Mouse (Mus musculus) forebrain, postnatal 0 days (tissue): ENCODE data around the gene Chka. TPM values are rescaled to one million over a fixed set of nuclear protein-coding genes. Genes with fewer than 3 reads are reported as not detected.
A peak's percentile ranks its signal among the peaks of the same experiment; 100 is the strongest.

Experiments
- ATAC-seq: fragments of 200-750 bp; cut with Nextera tagmentation; 2 replicates; pipeline ENCODE4 v1.8.0; 2017; ENCODE audit warnings: mild to moderate bottlenecking, moderate library complexity
- DNase-seq: peaks from one replicate; pipeline ENCODE4 v3.0.0-alpha.2; 2015
- H3K27ac ChIP-seq: fragments of 300-500 bp; sonication (generic); 2 replicates; pipeline ENCODE4 v1.5.1; 2014; ENCODE audit warnings: low read depth, mild to moderate bottlenecking, antibody characterized with exemption, low read length, moderate library complexity, mixed read lengths
- H3K27me3 ChIP-seq: fragments of 300-500 bp; sonication (generic); 2 replicates; pipeline ENCODE4 v1.6.1; 2014; ENCODE audit warnings: mild to moderate bottlenecking, low read length, mixed read lengths; ENCODE audit not compliant: insufficient read depth
- H3K36me3 ChIP-seq: fragments of 300-500 bp; sonication (generic); 2 replicates; pipeline ENCODE4 v1.6.1; 2014; ENCODE audit warnings: mild to moderate bottlenecking, moderate library complexity; ENCODE audit not compliant: insufficient read depth
- H3K4me1 ChIP-seq: fragments of 300-500 bp; sonication (generic); 2 replicates; pipeline ENCODE4 v1.6.1; 2014; ENCODE audit warnings: antibody characterized with exemption; ENCODE audit not compliant: insufficient read depth
- H3K4me2 ChIP-seq: fragments of 300-500 bp; sonication (generic); 2 replicates; pipeline ENCODE4 v1.6.1; 2014; ENCODE audit warnings: low read depth, mild to moderate bottlenecking, moderate library complexity
- H3K4me3 ChIP-seq: fragments of 300-500 bp; sonication (generic); 2 replicates; pipeline ENCODE4 v1.5.1; 2014; ENCODE audit warnings: low read depth, low read length, mixed read lengths
- H3K9ac ChIP-seq: fragments of 300-500 bp; sonication (generic); 2 replicates; pipeline ENCODE4 v1.6.1; 2014; ENCODE audit warnings: mild to moderate bottlenecking
- H3K9me3 ChIP-seq: fragments of 300-500 bp; sonication (generic); 2 replicates; pipeline ENCODE4 v1.6.1; 2016; ENCODE audit warnings: low read length
- CTCF ChIP-seq: sonication (generic); IDR thresholded peaks from 2 replicates; pipeline ENCODE4 v1.5.1; 2016; ENCODE audit warnings: antibody characterized with exemption, control low read depth, low read depth
- WGBS: fragments of 180-500 bp; shearing (Covaris S2); extraction: QIAGEN DNeasy Blood & Tissue Kit; methylation state at CpG from one replicate; pipeline ENCODE4 v1.1.7; 2014; 5-methylcytosine and 5-hydroxymethylcytosine counted together
- polyA plus RNA-seq: library from polyadenylated mRNA; unstranded; fragments of >200 nt; fragmentation: Nextera tagmentation; extraction: Ambion mirVana; gene quantifications from 2 replicates; pipeline ENCODE4 v1.2.1, GENCODE M21; 2015
- total RNA-seq: library from RNA; depleted of rRNA; stranded (reverse); fragments of >200 nt; gene quantifications from 2 replicates; pipeline ENCODE4 v1.2.3, GENCODE M21; 2014

The Chka gene
- total and polyA plus RNA-seq, 2 experiments from 2014 or later, result 53.9 to 69.4 TPM

DNA sequence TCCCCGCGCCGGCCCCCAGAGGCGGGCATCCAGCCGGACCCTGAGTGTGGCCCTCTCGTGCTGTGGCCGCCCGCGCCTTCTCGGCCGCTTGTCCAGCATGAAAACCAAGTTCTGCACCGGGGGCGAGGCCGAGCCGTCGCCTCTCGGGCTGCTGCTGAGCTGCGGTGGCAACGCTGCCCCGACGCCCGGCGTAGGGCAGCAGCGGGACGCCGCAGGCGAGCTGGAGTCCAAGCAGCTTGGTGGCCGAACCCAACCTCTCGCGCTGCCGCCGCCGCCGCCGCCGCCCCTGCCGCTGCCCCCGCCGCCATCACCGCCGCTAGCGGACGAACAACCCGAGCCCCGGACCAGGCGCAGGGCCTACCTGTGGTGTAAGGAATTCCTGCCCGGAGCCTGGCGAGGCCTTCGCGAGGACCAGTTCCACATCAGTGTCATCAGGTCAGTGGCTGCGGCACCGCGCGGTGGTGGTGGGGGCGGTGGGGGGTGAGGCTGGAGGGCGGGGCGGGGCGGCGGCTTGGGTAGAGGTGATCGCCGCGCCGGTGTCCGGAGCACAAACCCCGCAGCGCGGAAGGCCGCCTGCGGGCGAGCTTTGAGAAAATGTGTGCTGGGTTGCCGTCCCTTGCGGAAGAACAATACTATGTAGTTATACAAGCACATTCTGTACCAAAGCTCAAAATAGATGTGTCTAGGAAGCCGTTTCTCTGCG lies 557 bp downstream of the Chka start:
- Histone ChIP-seq H3K27me3 (no peaks in the 10 kb centered on the region), H3K4me1 (peaks cover 19% of the 10 kb centered on the region), H3K4me2 (peak overlapping the region; percentile 61), H3K27ac (peak overlapping the region; percentile 97), H3K9ac (peak overlapping the region; percentile 85), H3K4me3 (peak overlapping the region; percentile 85), H3K36me3 (no peaks in the 10 kb centered on the region), H3K9me3 (no peaks in the 10 kb centered on the region)
- DNase-seq (peak; percentile 50), ATAC-seq (peak; percentile 28; the same call in 1 of the 2 replicates)
- 3% methylated on average over 65 of the region's 74 CpGs for WGBS
- no peak for TF ChIP-seq CTCF

DNA sequence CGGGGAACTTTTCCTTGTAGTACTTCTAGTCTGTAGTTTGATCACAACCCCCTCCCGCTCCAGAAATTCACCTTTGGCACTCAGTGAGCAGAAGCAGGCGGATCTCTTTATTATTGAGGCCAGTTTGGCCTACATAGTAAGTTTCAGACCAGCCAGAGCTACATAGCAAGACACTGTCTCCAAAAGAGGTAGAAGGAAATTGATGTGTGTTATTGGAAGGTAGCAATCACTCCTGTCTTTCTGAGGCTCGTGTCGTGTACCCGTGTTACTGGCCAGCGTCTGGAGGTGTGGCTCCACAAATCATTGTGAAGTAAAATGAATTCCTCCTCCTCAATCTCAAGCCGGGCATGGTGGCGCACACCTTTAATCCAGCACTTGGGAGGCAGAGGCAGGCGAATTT lies 1.5 kb downstream of the Chka start:
- no peaks in the 10 kb centered on the region for H3K36me3 ChIP-seq
- 95% methylated on average over 10 of the region's 10 CpGs for WGBS
- H3K4me3 ChIP-seq, result peak overlapping the region; percentile 85
- no peak overlapping the region for H3K27ac ChIP-seq
- peaks cover 19% of the 10 kb centered on the region for H3K4me1 ChIP-seq
- peak overlapping the region; percentile 61 for H3K4me2 ChIP-seq
- ATAC-seq (no peak), DNase-seq (no peak)
- no peak overlapping the region for H3K9ac ChIP-seq
- no peaks in the 10 kb centered on the region for H3K9me3 ChIP-seq
- TF ChIP-seq CTCF, result no peak
- H3K27me3 ChIP-seq, result no peaks in the 10 kb centered on the region

DNA sequence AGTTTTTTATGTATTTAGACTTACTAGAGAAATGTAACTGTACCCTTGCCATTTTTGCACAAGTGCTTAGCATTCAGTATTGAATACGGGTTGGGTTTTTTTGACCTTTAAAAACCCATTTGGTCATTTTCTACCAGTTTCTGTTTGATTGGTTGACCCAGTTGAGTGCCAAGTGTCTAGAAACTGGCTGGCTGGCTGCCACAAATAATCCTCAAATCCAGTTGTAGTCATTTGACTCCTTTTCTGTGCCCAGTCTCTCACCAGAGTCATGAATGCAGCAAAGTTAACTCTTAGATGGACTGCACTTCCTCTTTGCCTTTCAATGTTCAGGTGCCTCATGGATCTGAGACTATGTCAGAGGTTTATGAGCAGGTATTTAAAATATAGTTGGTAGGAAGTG lies 2.3 kb downstream of the Chka start:
- peaks cover 19% of the 10 kb centered on the region for H3K4me1 ChIP-seq
- TF ChIP-seq CTCF, result no peak
- no peaks in the 10 kb centered on the region for H3K27me3 ChIP-seq
- H3K36me3 ChIP-seq, result no peaks in the 10 kb centered on the region
- 88% methylated on average over 1 of the region's 1 CpGs for WGBS
- no peak overlapping the region for H3K27ac ChIP-seq
- ATAC-seq (no peak), DNase-seq (no peak)
- H3K9me3 ChIP-seq, result no peaks in the 10 kb centered on the region
- no peak overlapping the region for H3K4me2 ChIP-seq
- H3K9ac ChIP-seq, result no peak overlapping the region
- H3K4me3 ChIP-seq, result no peak overlapping the region

DNA sequence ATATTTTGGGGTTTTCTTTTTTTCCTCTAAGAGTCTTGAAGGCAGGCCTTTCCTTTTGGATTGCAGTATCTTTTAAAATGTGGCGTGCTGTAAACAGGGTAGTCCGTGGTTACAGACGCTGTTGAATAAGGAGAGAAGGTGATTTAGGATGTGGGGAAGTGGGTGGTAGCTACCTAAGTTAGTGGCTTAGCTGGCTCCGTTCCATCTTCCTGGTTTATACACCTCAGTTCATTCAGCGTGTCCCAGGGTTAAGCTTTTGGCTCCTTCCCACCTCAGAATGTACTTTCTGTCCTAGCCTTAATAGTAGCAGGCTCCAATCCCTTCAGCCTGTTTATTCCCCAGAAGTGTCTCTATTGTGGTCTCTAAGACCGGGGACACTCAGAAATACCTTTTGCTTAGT lies 3.5 kb downstream of the Chka start:
- no peak overlapping the region for H3K4me3 ChIP-seq
- no peak for TF ChIP-seq CTCF
- H3K36me3 ChIP-seq, result no peaks in the 10 kb centered on the region
- WGBS, result 60% methylated on average over 6 of the region's 6 CpGs
- DNase-seq (no peak), ATAC-seq (no peak)
- H3K27me3 ChIP-seq, result no peaks in the 10 kb centered on the region
- peaks cover 19% of the 10 kb centered on the region for H3K4me1 ChIP-seq
- H3K9ac ChIP-seq, result no peak overlapping the region
- H3K9me3 ChIP-seq, result no peaks in the 10 kb centered on the region
- H3K27ac ChIP-seq, result 0 out of 2 replicates have a peak overlapping the region, but pooled peaks have one; percentile 21
- 0 out of 2 replicates have a peak overlapping the region, but pooled peaks have one; percentile 21 for H3K4me2 ChIP-seq

DNA sequence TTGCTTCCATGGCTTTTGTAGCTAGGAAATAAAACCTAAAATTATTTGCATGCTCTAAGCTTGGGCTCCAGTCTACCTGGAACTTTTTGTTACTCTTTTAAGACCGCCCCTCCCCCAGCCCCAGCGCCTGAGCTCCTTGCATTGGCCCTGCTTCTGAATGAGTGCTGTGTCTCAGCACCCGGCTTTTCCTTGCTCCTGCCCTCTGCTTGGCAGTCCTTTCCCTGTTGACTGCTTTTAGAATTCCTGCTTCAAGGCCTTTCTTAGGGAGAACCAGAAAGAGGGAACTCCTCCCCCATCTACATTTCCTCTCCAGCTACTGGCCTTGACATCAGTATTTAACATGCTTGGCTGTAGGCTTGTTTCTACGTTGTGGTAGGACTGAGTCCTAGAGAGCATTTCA lies 4.0 kb downstream of the Chka start:
- Histone ChIP-seq H3K4me2 (0 out of 2 replicates have a peak overlapping the region, but pooled peaks have one; percentile 21), H3K27me3 (no peaks in the 10 kb centered on the region), H3K4me3 (no peak overlapping the region), H3K36me3 (no peaks in the 10 kb centered on the region), H3K9ac (no peak overlapping the region), H3K4me1 (peaks cover 19% of the 10 kb centered on the region), H3K27ac (0 out of 2 replicates have a peak overlapping the region, but pooled peaks have one; percentile 21), H3K9me3 (no peaks in the 10 kb centered on the region)
- DNase-seq (no peak), ATAC-seq (no peak)
- WGBS, result 13% methylated on average over 4 of the region's 4 CpGs
- no peak for TF ChIP-seq CTCF

DNA sequence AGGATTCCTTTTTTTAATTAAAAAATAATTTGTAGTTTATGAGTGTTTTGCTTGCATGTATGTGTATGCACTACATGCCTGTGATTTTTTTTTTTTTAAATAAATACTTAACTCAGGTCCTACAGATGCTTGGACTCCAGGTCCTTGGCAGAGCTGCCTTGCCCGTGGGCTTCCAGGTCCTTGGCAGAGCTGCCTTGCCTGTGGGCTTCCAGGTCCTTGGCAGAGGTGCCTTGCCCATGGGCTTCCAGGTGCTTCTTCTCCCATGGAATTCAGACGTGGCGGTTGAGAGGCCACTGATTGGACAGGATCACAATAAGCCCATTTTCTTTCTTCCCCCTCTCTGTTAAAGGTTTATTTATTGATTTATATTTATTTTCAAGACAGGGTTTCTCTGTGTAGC lies 5.6 kb downstream of the Chka start:
- Histone ChIP-seq H3K4me2 (no peak overlapping the region), H3K36me3 (no peaks in the 10 kb centered on the region), H3K4me1 (peaks cover 19% of the 10 kb centered on the region), H3K27me3 (no peaks in the 10 kb centered on the region), H3K9me3 (no peaks in the 10 kb centered on the region), H3K27ac (no peak overlapping the region), H3K4me3 (no peak overlapping the region), H3K9ac (no peak overlapping the region)
- DNase-seq, result no peak
- no peak for ATAC-seq
- TF ChIP-seq CTCF, result no peak
- WGBS, result 59% methylated on average over 3 of the region's 3 CpGs

DNA sequence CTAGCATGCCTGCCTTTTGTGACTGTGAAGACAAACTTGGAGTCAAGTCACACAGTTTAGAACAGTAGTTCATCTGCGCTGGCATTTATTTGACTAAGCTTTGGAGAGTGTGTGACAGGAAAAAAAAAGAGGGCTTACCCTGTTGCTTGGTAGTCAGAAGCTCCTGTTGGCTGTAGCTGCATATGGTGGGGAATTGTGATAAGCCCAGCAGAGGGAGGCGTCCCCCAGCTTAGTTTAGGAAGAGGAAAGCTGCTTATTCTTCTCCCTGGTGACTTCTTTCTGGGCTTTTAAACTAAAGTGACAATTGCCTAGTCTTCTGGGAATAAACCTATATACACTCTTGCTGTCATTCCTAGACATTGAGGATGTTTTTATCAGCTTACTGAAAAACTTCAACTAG lies 11.1 kb downstream of the Chka start:
- H3K9me3 ChIP-seq, result no peaks in the 10 kb centered on the region
- no peaks in the 10 kb centered on the region for H3K4me1 ChIP-seq
- WGBS, result 71% methylated on average over 2 of the region's 2 CpGs
- ATAC-seq, result no peak
- no peak overlapping the region for H3K4me2 ChIP-seq
- DNase-seq, result no peak
- no peak overlapping the region for H3K4me3 ChIP-seq
- 0 out of 2 replicates have a peak, but pooled peaks cover 5% of the 10 kb centered on the region for H3K36me3 ChIP-seq
- TF ChIP-seq CTCF, result no peak
- H3K27ac ChIP-seq, result no peak overlapping the region
- no peaks in the 10 kb centered on the region for H3K27me3 ChIP-seq
- H3K9ac ChIP-seq, result no peak overlapping the region
